Mouse (Mus musculus) thymus, adult 18-20 months (tissue): ENCODE measurements at regions not wholly inside any gene's neighbourhood (a gene's known extent, or its start where the extent isn't known, plus 50 kb on each side); places are given as distances from the start of the nearest gene placed in this dataset.

Experiments used
- DNase-seq, 2 experiments: peaks; one replicate each; pipeline ENCODE4 v3.0.0; 2022; ENCODE audit warnings: mixed read lengths in 2 of 2

DNA sequence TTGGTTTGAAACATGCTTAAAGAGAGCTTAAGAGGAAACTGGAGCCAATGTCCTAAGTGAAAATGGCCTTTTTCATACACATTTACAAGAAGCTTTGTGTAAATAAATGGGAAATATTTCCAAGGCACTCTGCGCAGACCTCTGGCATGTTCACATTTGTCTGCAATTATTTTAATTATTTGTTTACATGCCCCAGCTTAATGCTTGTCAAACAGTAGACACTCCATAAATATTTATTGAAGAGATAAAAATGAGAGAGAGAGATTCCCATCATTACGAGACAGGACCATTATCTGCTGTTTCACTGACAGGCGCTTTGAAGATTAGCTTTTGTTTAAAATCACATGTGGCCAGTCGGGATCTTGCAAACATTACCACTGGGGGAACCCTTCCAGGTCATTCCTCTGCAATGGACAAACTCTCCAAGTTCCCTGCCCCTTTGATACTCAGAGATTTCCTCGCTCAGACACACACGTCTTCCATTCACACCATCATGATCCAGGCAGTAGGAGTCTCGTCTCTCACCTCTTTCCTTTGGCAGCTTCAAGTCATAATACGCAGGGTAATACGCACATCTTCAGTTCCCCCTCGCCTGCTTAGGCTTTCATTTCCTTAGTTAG is 154.3 kb downstream of the Hs3st3b1 start:
- DNase-seq: no peak

DNA sequence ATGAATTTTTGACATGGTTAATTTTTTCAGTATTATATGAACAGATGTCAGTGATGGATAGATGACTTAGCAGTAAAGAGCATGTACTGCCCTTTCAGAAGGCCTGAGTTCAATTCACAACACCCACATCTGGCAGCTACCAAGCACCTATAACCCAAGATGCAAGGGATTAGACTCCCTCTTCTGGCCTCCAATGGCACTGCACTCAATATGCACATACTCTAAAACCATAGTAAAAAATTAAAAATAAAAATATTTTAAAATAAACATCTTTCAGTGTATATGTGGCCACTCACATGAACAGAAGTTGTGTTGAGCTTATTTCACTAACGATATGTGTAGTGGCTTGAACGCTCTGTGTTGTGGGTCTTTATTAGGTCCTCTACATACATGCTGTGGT is 152.4 kb downstream of the Hs3st3b1 start:
- DNase-seq: no peak

DNA sequence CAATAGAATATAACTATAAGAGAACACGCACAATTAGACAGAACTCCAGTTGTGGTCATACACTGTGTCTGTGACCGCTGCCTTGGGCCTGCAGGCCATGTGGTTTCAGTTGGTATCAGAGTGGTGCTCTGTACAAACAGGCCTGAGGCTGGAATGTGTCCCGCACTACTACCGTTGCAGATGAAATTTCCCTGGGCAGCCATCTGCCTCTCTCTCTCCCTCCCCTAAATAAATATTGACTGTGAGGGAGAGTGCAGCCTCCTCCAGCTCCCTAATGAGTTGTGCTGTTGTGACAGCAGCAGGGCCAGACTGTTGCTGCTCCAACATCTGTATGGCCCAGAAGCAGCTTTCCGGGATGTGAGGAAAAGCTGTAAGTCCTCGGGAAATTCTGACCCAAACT is 146.7 kb downstream of the Hs3st3b1 start:
- no peak for DNase-seq

DNA sequence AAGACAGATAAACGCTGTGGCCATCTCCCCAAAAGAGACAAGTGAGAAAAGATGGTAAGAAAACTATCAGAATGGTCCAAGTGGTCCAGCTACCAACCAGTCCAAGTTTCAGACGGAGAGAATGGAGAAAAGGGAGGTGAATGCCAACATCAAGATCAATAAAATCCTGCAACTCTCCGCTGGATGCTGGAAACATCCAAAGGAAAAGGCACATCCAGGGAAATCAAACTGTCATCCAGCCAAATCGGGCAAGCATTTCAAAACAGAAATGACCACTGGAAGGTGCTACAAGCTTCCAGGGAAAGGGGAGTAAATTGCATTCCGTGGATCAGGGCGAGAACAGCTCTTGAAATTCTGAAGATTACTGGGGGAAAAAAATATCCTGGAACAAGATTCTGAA is 142.7 kb downstream of the Hs3st3b1 start:
- no peak for DNase-seq

DNA sequence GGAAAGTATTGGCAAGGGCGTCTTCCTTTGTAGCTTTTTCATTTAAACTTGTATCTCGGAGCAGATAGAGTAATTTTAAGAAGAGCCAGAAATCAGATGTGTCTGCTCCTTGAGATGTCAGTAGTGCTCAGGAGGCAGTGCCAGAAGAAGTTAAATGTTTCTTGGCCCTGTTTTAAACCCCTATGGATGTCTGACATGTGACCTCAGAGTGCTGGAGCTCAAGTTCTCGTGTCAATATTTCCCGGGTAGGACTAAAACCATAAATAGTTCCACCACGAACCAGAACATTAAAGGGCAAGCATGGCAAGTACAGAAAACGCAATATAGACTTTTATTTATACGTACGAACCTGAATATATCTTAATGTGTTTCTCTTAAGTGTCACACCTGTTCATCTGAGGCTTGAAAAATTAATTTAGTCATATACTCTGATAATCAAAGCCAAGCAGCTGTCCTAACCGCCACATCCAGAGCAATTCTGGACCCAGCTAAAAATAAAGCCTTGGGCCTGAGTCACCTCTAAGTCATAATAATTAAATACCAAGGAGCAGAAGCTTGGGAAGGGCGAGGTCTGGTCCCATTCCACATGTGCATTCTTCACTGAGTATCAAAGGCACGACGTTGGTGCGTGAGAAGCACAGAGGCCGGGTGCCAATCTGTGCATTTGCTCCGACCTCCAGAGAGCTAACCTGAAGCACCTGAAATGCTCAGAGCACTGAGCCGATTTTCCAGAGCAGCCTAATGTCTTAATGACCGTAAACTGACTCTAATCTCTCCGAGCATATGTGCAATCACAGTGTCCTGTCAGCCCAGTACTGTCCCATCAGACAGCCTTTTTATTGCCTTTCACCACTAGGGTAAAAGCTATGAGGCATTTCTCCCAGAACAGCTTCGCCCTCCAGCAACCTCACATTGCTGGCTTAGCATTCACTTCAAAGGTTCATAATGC is 139.8 kb downstream of the Hs3st3b1 start:
- DNase-seq: no peak

DNA sequence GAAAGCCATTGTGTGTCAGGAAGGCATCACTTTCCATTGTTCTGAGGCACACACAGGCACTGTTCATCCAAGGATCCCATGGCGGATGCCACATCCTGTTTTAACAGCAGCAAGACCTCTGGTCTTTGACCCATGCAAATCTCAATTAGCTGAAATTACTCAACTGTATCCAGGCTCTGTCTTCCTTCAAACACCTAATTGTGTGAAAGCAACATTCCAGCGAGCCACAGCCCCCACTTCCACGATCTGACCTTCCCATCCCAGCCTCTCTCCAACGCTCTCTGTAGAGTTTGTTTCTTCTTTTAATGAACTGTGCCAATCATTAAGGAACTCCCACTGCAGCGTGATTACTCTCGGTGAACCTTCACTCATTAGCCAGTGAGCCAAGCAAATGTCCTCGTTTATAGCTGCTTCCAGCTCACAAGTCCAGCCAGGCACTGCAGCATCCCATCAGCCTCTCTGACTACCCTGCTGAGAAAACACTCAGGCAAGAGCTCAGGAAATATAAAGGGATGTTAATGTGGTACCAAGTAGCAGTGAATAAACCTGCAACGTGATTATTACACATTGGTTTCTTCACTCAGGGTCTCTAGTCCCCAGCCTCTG is 136.7 kb downstream of the Hs3st3b1 start:
- no peak for DNase-seq

DNA sequence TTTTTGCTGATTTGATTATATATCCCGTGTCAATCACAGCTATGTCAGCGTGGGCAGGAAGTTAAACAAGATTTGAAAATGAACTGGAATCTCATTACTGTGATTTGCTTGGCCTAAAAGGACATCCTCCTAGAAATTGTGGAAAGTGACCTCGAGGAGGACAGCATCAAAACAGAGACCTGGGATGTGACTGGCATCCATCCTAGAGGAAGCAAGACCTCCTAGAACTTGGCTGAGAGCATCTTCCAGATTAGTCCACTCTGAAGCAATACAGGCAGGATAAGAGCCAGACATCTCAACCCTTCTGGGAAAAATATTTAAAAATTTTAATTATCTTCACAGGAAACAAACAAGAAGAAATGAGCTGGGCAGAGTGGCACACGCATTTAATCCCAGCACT is 136.1 kb downstream of the Hs3st3b1 start:
- DNase-seq: no peak

DNA sequence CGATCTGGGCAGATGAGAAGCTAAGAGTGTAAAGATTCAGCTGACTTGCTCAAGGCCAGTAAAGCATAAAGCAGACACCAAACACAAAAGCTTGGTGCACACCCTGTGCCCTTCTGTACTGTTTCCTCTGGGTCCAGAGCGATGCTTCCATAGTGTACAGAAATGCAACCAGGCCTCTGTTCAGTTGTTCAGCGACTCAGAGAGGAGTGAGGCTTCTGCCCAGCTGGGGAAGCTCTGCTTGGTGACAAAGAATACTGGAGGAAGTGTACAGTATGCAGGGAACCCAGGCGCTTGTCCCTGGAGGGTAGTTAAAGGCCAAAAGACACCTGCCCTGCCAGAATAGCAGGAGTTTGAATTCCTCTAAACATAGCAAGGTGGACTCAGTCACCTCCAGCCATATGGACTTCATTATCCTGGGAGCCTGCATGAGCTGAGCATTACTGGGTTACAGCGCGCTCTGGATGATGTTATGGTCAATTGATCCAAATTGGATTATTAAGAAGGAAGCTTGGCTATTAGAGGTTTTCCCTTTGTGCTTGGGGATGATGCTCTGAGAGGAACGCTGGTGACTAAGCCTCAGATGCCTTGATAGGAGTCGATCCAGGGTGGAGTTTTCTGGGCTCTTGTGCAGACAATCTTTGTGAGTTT is 132.5 kb downstream of the Hs3st3b1 start:
- no peak for DNase-seq

DNA sequence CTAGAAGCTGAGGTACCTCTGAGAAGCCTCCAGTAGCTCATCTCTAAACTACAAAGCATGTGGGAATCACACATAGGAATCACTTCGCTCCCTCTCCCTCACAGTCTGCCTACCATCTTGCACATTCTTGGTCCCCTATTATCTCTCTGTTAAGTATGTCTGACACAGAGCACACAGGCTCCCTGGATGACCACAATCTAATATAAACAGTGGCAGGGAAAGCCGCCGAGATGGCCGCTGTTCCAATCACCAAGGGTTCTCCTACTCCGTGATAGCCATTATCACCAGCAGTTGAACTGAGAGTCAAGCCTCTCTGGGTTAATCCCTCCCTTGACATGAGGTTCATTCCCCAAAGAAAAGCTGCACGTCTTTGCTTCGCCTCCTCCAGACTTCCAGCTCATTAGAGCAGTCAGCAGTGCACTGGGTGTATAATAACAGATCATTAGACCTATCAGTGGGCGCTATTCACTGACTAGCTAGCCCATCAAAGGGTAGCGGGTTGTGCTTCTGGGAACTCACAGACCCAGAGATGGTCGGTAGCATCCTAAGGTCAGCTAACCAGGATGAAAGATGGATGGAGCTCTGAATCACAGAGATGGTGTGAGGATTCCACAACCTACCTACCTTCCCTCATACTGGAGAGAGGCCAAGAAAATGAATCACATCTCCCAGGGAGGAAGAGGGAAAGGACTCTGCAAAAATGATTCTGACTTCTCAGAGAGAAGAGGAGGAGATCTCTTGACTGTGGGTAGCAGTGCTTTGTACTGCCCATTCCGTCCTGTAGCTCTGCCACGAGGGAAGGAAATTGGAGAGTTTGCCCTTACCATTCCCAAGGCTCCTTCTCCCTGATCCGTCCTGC is 130.9 kb downstream of the Hs3st3b1 start:
- DNase-seq: no peak

DNA sequence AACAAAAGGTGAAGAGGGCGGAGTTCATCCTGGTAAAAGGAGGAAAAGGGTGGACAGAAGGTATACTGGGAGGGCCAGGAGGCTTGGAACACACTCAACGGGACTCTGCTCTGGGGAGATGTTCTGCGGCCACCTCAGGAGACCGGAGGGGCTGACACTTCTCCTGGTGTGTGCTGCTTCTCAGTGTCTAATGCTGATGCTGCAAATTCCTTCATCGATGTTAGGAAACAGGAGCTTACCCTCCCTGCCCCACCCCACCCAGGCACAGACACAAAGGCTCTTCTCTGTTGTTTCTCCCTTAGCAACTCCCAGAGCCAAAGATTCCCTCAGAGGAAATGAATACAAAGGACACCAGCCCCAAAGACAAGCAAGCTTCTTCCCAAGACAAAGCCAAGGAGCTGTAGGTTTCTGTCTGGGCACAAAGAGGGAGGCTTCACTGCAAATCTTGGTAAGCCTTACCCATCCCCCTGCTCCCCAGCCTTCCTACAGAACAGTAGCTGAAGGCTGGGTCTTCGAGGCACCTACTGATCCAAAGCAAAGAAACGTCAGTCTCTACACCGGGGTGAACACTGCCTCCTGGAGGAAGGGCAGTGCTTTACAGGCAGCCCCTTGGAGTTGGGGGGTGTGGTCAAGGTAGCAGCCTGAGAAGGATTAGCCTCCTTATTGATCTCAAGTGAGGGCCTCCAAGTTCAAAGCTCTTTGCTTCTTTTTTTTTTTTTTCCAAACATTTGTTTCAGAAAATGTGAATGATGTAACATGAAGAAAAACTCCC is 128.2 kb downstream of the Hs3st3b1 start:
- DNase-seq: no peak

DNA sequence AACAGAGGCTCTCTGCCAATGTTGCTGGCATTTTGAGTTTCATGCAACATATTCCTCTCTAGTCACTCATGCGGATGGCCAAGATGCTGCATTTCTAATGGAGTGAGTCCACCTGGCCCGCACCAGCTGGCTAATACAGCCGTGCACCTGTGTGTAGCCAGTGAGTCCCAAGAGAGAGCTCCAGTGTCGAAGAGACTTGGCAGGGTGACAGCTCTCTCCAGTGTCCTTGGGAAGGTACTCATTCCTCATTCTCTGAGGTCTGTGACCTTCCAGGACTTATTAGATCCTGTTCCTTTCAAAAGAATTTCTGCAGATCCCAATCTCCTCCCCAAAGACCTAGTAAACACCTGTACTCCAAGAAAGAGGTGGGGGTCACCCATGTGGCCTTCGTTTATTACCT is 109.9 kb downstream of the Hs3st3b1 start:
- no peak for DNase-seq

DNA sequence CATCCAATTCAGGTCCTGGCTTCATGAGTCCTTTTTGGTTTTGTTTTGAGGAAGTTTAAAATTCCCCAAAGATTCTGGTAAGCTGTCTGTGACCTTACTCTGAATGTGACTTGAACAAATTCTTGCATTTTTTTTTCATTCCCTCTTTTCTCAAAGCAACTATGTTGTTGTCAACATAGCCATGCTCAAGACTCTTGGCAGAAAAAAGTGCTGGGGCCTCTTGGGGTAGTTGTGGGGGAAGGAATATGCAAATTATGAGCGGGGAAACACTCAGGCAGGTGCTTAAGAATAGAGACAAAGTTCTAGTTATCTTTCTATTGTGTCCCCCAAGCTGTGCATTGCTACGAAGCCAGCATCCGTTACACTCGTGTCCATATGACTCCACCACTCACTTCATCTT is 99.2 kb downstream of the Hs3st3b1 start:
- no peak for DNase-seq

DNA sequence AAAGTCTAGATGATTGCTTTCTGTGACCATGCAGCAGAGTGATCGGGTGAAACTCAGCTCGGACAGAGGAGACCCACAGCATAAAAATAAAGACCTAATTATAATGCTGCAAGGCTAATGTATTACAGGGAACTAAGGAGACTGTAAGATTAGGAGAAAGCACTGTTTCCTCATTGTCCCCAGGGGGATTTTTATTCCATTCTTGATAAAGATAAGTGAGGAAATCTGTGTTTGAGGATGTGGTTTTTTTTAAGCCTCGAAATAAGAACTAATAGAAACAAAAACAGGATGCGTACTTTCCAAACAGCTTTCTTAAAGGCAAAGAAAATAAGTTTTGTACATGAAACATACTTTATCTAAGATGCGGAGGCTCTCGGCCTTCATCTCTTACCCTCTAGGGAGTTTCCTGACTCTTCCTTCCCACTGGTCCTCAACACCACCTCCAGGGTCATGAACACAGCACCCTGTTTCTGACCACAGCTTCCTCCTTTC is 94.8 kb downstream of the Hs3st3b1 start:
- DNase-seq: no peak

DNA sequence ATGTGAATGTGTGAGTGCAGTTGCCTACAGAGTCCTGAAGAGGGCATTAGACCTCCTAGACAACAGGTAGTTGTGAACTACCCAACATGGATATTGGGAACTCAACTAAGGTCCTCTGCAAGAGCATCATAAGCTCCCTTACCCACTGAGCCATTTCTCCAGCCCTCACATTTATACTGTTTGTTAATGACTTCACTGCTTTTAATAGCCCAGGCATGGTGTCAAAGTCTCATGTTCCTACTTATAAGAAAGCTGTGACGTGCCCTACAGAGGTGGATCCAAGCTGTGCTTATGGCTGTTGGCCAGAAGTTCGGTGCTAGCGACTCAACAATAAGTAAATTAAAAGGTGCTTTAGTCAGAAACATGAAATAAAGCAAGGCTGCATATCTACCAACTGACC is 88.6 kb downstream of the Hs3st3b1 start:
- no peak for DNase-seq

DNA sequence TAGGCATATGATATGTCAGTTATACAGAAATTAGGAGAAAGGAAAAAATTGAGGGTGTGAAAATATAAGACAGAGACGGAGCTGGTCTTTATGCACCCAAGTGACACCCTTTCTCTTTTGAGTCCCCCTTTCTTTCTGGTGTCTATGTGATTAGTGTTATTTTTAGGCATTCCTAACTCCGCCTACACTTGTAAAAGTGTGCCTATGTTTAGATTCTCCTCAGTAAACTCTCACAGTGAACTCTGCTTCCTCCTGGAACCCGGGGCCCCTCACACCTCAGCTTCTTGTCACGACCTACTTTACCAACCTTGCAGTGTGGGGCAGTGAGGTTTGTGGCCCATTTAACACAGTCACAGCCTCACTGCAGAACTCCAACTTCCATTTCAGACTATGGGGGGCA is 88.0 kb downstream of the Hs3st3b1 start:
- DNase-seq: no peak

DNA sequence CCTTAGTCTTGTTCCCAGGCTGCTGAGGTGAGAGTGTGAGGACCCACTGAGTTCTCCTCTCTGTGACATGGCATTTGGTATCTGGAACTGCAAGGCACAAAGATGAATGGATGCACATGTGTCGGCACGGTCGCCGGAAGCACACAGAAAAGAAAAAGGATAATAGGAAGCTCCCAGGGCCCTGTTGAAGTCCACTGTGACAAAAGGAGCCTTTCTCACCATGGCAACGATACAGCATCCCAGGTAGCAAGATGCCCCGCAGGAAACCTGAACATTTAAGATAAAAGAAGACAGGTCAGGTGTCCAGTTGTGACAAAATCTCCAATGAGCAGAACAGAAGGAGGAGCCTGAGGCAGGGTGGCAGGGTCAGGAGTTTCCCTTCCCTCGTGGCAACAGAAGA is 87.5 kb downstream of the Hs3st3b1 start:
- no peak for DNase-seq
